Mouse (Mus musculus): ENCODE data around the gene Cxcl13. TPM values are rescaled to one million over a fixed set of nuclear protein-coding genes. Genes with fewer than 3 reads are reported as not detected.

Gene Cxcl13
- polyA plus RNA-seq, 1 experiment from 2014 or later = not detected

- Histone ChIP-seq H3K27me3 (ENCODE audit: control insufficient read depth, insufficient read depth, low read length) (no peaks in the 10 kb centered on the region), H3K36me3 (ENCODE audit: control insufficient read depth, insufficient read depth, low read length) (no peaks in the 10 kb centered on the region), H3K4me1 (ENCODE audit: control insufficient read depth, insufficient read depth, low read length) (no peaks in the 10 kb centered on the region), H3K4me3 (ENCODE audit: low read depth, low read length) (no peak overlapping the region), H3K4me2 (no peak overlapping the region), H3K9me3 (ENCODE audit: control insufficient read depth, low read length) (no peaks in the 10 kb centered on the region), H3K27ac (ENCODE audit: low read depth, low read length) (no peak overlapping the region), H3K9ac (ENCODE audit: low read length) (no peak overlapping the region)
- 85% methylated on average over 11 of the region's 11 CpGs for WGBS
- ATAC-seq (ENCODE audit: low FRiP score) (no peak), DNase-seq (ENCODE audit: low spot score, missing footprints) (no peak)
These were observed 18.6 kb upstream of the Cxcl13 start for GRCm38 (mm10) chr5:95938044-95938625.

DNA sequence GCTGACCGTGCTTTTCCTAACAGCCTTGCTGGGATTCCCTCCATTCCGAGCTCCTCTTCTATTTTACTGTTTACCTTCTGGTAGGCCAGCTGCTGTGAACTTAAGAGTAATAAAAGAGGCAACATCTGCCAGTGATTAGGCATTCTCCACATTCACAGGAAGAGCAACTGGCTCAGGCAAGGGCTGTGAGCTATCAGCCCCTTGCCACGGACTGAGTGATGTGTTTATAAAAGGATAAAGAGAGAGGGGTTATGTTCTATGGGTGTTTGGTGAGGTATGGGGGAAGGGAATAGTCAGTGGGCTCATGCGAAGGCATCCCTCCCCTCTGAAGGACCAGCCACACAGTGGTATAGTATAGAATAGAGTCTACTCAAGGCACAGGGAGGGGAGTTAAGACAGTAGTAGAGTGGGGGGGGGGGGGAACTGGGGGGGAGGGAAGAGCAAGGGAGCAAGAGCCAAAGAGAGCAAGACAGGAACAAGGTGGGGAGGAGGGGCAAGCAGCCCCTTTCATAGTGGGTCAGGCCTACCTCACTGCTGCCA lies 16.0 kb upstream of the Cxcl13 start:
- Histone ChIP-seq H3K27me3 (ENCODE audit: control insufficient read depth, insufficient read depth, low read length) (no peaks in the 10 kb centered on the region), H3K4me3 (ENCODE audit: low read depth, low read length) (no peak overlapping the region), H3K27ac (ENCODE audit: low read depth, low read length) (no peak overlapping the region), H3K9ac (ENCODE audit: low read length) (no peak overlapping the region), H3K4me1 (ENCODE audit: control insufficient read depth, insufficient read depth, low read length) (no peaks in the 10 kb centered on the region), H3K36me3 (ENCODE audit: control insufficient read depth, insufficient read depth, low read length) (no peaks in the 10 kb centered on the region), H3K9me3 (ENCODE audit: control insufficient read depth, low read length) (no peaks in the 10 kb centered on the region), H3K4me2 (no peak overlapping the region)
- 0 out of 2 replicates have a peak, but pooled peaks have one; percentile 48 for ATAC-seq (ENCODE audit: low FRiP score)
- WGBS = 67% methylated on average over 4 of the region's 4 CpGs
- no peak for DNase-seq (ENCODE audit: low spot score, missing footprints)

DNA sequence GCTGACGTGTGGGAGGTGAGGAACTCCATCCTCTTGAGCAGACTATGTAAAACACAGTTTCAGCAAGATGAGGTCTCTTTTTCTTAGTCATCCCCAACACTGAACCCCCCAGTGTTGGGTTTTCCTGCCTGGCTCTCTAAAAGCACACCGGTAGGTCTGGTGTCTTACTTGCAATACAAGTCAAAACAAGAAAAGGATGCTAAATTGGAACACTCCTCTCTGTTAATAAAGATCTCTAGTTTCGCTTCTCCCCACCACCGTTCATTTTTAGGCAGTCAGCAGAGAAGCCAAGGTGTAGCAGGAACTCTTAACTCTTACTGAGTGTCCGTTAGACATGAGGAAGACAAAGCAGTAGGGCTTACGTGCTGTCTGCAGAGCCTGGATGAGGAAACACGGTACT lies 15.2 kb upstream of the Cxcl13 start:
- Histone ChIP-seq H3K27ac (ENCODE audit: low read depth, low read length) (no peak overlapping the region), H3K4me1 (ENCODE audit: control insufficient read depth, insufficient read depth, low read length) (no peaks in the 10 kb centered on the region), H3K9ac (ENCODE audit: low read length) (no peak overlapping the region), H3K27me3 (ENCODE audit: control insufficient read depth, insufficient read depth, low read length) (no peaks in the 10 kb centered on the region), H3K36me3 (ENCODE audit: control insufficient read depth, insufficient read depth, low read length) (no peaks in the 10 kb centered on the region), H3K9me3 (ENCODE audit: control insufficient read depth, low read length) (no peaks in the 10 kb centered on the region), H3K4me3 (ENCODE audit: low read depth, low read length) (no peak overlapping the region), H3K4me2 (no peak overlapping the region)
- WGBS = 88% methylated on average over 7 of the region's 7 CpGs
- DNase-seq (ENCODE audit: low spot score, missing footprints) (no peak), ATAC-seq (ENCODE audit: low FRiP score) (no peak)

GRCm38 (mm10) chr5:95945120-95945519 lies 11.6 kb upstream of the Cxcl13 start:
- H3K9me3 ChIP-seq (ENCODE audit: control insufficient read depth, low read length) = no peaks in the 10 kb centered on the region
- no peaks in the 10 kb centered on the region for H3K36me3 ChIP-seq (ENCODE audit: control insufficient read depth, insufficient read depth, low read length)
- 64% methylated on average over 3 of the region's 3 CpGs for WGBS
- no peak overlapping the region for H3K4me3 ChIP-seq (ENCODE audit: low read depth, low read length)
- H3K27me3 ChIP-seq (ENCODE audit: control insufficient read depth, insufficient read depth, low read length) = no peaks in the 10 kb centered on the region
- H3K4me1 ChIP-seq (ENCODE audit: control insufficient read depth, insufficient read depth, low read length) = no peaks in the 10 kb centered on the region
- ATAC-seq (ENCODE audit: low FRiP score) (no peak), DNase-seq (ENCODE audit: low spot score, missing footprints) (no peak)
- no peak overlapping the region for H3K4me2 ChIP-seq
- no peak overlapping the region for H3K27ac ChIP-seq (ENCODE audit: low read depth, low read length)
- no peak overlapping the region for H3K9ac ChIP-seq (ENCODE audit: low read length)

GRCm38 (mm10) chr5:95946344-95946743 lies 10.4 kb upstream of the Cxcl13 start:
- H3K4me1 ChIP-seq (ENCODE audit: control insufficient read depth, insufficient read depth, low read length) = no peaks in the 10 kb centered on the region
- no peak overlapping the region for H3K9ac ChIP-seq (ENCODE audit: low read length)
- no peaks in the 10 kb centered on the region for H3K9me3 ChIP-seq (ENCODE audit: control insufficient read depth, low read length)
- no peak for ATAC-seq (ENCODE audit: low FRiP score)
- no peaks in the 10 kb centered on the region for H3K36me3 ChIP-seq (ENCODE audit: control insufficient read depth, insufficient read depth, low read length)
- no peak overlapping the region for H3K4me2 ChIP-seq
- H3K4me3 ChIP-seq (ENCODE audit: low read depth, low read length) = no peak overlapping the region
- no peaks in the 10 kb centered on the region for H3K27me3 ChIP-seq (ENCODE audit: control insufficient read depth, insufficient read depth, low read length)
- no peak overlapping the region for H3K27ac ChIP-seq (ENCODE audit: low read depth, low read length)
- DNase-seq (ENCODE audit: low spot score, missing footprints) = no peak
- 58% methylated on average over 2 of the region's 2 CpGs for WGBS

DNA sequence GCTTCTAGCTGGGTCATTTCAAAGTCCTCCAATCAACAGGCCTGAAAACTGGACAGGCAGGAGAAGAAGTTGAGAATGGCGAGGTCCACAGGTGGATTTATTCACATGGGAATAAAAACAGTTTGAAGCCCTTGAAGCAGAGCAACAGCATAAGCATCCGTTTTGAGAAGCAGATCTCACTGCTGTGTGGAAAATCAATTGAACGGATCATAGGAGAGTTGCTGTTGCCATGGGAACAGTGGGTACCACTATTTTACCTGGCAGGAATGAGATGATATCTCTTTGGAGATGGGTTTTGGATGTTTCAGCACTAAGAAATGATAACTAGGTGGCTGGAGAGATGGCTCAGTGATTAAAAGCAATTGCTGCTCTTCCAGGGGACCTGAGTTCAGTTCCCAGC lies 8.1 kb upstream of the Cxcl13 start:
- H3K27me3 ChIP-seq (ENCODE audit: control insufficient read depth, insufficient read depth, low read length) = no peaks in the 10 kb centered on the region
- H3K36me3 ChIP-seq (ENCODE audit: control insufficient read depth, insufficient read depth, low read length) = no peaks in the 10 kb centered on the region
- H3K4me2 ChIP-seq = no peak overlapping the region
- WGBS = 80% methylated on average over 3 of the region's 3 CpGs
- no peak overlapping the region for H3K9ac ChIP-seq (ENCODE audit: low read length)
- no peak for DNase-seq (ENCODE audit: low spot score, missing footprints)
- H3K27ac ChIP-seq (ENCODE audit: low read depth, low read length) = no peak overlapping the region
- no peaks in the 10 kb centered on the region for H3K9me3 ChIP-seq (ENCODE audit: control insufficient read depth, low read length)
- H3K4me3 ChIP-seq (ENCODE audit: low read depth, low read length) = no peak overlapping the region
- no peaks in the 10 kb centered on the region for H3K4me1 ChIP-seq (ENCODE audit: control insufficient read depth, insufficient read depth, low read length)
- no peak for ATAC-seq (ENCODE audit: low FRiP score)

GRCm38 (mm10) chr5:95949946-95950701 lies 6.6 kb upstream of the Cxcl13 start:
- no peaks in the 10 kb centered on the region for H3K9me3 ChIP-seq (ENCODE audit: control insufficient read depth, low read length)
- H3K4me3 ChIP-seq (ENCODE audit: low read depth, low read length) = no peak overlapping the region
- no peaks in the 10 kb centered on the region for H3K36me3 ChIP-seq (ENCODE audit: control insufficient read depth, insufficient read depth, low read length)
- 60% methylated on average over 19 of the region's 19 CpGs for WGBS
- H3K27me3 ChIP-seq (ENCODE audit: control insufficient read depth, insufficient read depth, low read length) = no peaks in the 10 kb centered on the region
- no peak overlapping the region for H3K27ac ChIP-seq (ENCODE audit: low read depth, low read length)
- no peak overlapping the region for H3K4me2 ChIP-seq
- no peaks in the 10 kb centered on the region for H3K4me1 ChIP-seq (ENCODE audit: control insufficient read depth, insufficient read depth, low read length)
- H3K9ac ChIP-seq (ENCODE audit: low read length) = no peak overlapping the region
- DNase-seq (ENCODE audit: low spot score, missing footprints) (peak; percentile 91), ATAC-seq (ENCODE audit: low FRiP score) (no peak)

- Histone ChIP-seq H3K4me3 (ENCODE audit: low read depth, low read length) (no peak overlapping the region), H3K4me1 (ENCODE audit: control insufficient read depth, insufficient read depth, low read length) (no peaks in the 10 kb centered on the region), H3K4me2 (no peak overlapping the region), H3K36me3 (ENCODE audit: control insufficient read depth, insufficient read depth, low read length) (no peaks in the 10 kb centered on the region), H3K9ac (ENCODE audit: low read length) (no peak overlapping the region), H3K9me3 (ENCODE audit: control insufficient read depth, low read length) (no peaks in the 10 kb centered on the region), H3K27ac (ENCODE audit: low read depth, low read length) (no peak overlapping the region), H3K27me3 (ENCODE audit: control insufficient read depth, insufficient read depth, low read length) (no peaks in the 10 kb centered on the region)
- ATAC-seq (ENCODE audit: low FRiP score) = no peak
- 71% methylated on average over 2 of the region's 2 CpGs for WGBS
- no peak for DNase-seq (ENCODE audit: low spot score, missing footprints)
These were observed 8.2 kb downstream of the Cxcl13 start for GRCm38 (mm10) chr5:95964940-95965339.

GRCm38 (mm10) chr5:95966621-95967020 lies 9.9 kb downstream of the Cxcl13 start:
- no peak overlapping the region for H3K27ac ChIP-seq (ENCODE audit: low read depth, low read length)
- ATAC-seq (ENCODE audit: low FRiP score) (no peak), DNase-seq (ENCODE audit: low spot score, missing footprints) (no peak)
- H3K9ac ChIP-seq (ENCODE audit: low read length) = no peak overlapping the region
- no peaks in the 10 kb centered on the region for H3K9me3 ChIP-seq (ENCODE audit: control insufficient read depth, low read length)
- no peaks in the 10 kb centered on the region for H3K4me1 ChIP-seq (ENCODE audit: control insufficient read depth, insufficient read depth, low read length)
- H3K4me3 ChIP-seq (ENCODE audit: low read depth, low read length) = no peak overlapping the region
- WGBS = 67% methylated on average over 2 of the region's 2 CpGs
- H3K36me3 ChIP-seq (ENCODE audit: control insufficient read depth, insufficient read depth, low read length) = no peaks in the 10 kb centered on the region
- H3K4me2 ChIP-seq = no peak overlapping the region
- no peaks in the 10 kb centered on the region for H3K27me3 ChIP-seq (ENCODE audit: control insufficient read depth, insufficient read depth, low read length)

All from midbrain, embryonic 11.5 days (tissue).